Mouse (Mus musculus): ENCODE data around the gene Ahcyl2. TPM values are rescaled to one million over a fixed set of nuclear protein-coding genes. Genes with fewer than 3 reads are reported as not detected.

The Ahcyl2 gene
- polyA plus RNA-seq, 1 experiment from 2014 or later = 19.4 TPM

DNA sequence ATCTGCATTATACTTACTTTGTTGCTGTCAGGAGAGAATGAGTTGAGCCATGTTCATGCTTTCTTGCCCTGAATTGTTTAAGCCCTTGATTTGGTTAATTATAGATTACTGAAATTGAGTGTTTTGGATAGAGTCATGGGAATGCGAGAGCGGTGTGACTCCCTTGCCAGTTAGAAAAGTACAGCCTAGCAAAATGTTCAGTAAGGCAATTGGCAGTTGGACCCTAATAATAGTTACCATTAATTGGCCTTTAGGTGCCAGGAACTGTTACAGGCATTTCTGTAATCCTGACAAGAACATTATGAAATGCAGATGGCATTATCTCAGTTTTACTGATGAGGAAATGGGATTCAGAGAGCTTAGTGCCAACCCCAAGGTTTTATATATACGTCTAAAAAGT is 4.4 kb downstream of the Ahcyl2 start:
- 87% methylated on average over 3 of the region's 3 CpGs for WGBS
- no peaks in the 10 kb centered on the region for H3K27me3 ChIP-seq (replicated peaks)
- H3K4me2 ChIP-seq = no peak overlapping the region
- H3K9ac ChIP-seq (replicated peaks) = no peak overlapping the region
- peaks cover 22% of the 10 kb centered on the region for H3K4me1 ChIP-seq
- no peaks in the 10 kb centered on the region for H3K36me3 ChIP-seq
- H3K27ac ChIP-seq (replicated peaks) = no peak overlapping the region
- H3K9me3 ChIP-seq (replicated peaks) = no peaks in the 10 kb centered on the region
- no peak for ATAC-seq (ENCODE audit: low FRiP score)
- H3K4me3 ChIP-seq (replicated peaks) = no peak overlapping the region

DNA sequence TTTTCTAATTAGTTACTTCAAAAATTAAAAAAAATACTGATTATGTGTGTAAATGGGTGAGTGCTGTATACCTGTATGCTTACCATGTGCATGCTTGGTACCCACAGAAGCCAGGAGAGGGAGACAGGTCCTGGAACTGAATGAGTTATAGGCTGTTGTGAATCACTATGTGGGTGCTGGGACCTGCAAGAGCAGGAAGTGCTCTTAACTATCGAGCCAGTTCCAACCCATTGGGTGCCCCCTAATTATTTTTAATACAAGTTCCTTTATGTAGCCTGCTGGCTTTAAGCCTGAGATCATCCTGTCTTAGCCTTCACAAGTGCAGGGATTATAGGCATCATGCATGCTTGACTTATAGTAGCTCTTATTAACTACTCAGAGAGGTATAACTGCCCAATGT is 6.3 kb downstream of the Ahcyl2 start:
- Histone ChIP-seq H3K4me3 (replicated peaks) (no peak overlapping the region), H3K9me3 (replicated peaks) (no peaks in the 10 kb centered on the region), H3K27me3 (replicated peaks) (no peaks in the 10 kb centered on the region), H3K27ac (replicated peaks) (no peak overlapping the region), H3K4me1 (peaks cover 19% of the 10 kb centered on the region), H3K4me2 (no peak overlapping the region), H3K9ac (replicated peaks) (no peak overlapping the region), H3K36me3 (no peaks in the 10 kb centered on the region)
- WGBS = 91% methylated on average over 1 of the region's 1 CpGs
- no peak for ATAC-seq (ENCODE audit: low FRiP score)

DNA sequence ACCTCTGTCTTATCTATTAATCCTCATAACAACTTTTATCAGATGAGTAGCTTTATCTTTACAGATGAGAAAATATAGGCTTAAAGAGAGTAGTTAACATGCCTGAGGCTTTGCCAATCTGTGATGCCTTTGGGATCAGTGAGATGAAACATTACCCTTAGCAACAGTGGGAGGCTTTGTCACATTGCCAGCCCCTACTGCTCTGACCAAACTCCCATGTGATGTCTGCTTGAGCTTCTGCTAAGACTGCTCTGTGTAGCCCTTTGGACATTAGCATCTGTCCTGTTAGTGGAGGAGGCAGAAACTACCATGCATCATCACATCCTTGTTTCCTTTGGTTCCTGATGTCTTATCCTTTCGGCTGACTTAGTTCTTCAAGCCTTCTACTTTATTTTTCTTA is 7.8 kb downstream of the Ahcyl2 start:
- ATAC-seq (ENCODE audit: low FRiP score) = no peak
- Histone ChIP-seq H3K9me3 (replicated peaks) (no peaks in the 10 kb centered on the region), H3K4me3 (replicated peaks) (no peak overlapping the region), H3K4me2 (no peak overlapping the region), H3K27me3 (replicated peaks) (no peaks in the 10 kb centered on the region), H3K4me1 (peaks cover 9% of the 10 kb centered on the region), H3K36me3 (no peaks in the 10 kb centered on the region), H3K27ac (replicated peaks) (no peak overlapping the region), H3K9ac (replicated peaks) (no peak overlapping the region)
- WGBS = 93% methylated on average over 1 of the region's 1 CpGs

DNA sequence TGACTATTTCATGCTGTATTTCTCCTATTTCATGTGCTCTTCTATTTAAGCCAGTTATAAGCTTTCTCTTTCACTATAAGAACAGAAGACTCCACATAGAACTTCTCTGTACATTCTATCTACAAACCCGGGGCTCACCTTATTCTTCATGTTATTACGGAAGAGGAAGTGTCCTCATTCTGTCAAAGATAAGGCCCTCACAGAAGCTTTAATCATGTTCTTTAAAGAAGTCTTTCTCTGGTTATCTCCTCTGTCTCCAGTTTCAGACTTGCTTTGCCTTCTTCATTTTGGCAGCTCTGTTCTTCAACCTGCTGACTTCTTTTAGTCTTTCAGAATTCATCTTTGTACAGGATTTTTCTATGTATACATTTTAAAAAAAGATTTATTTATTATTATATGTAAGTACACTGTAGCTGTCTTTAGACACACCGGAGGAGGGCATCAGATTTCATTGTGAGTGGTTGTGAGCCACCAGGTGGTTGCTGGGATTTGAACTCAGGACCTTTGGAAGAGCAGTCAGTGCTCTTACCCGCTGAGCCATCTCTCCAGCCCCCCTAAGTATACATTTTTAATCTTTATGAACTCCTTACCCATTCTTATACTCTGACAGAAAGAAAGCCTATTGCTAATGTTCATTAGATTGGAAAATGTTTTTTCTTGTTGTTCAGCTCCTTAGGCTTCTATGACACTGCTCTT is 8.9 kb downstream of the Ahcyl2 start:
- ATAC-seq (ENCODE audit: low FRiP score) = no peak
- 89% methylated on average over 4 of the region's 4 CpGs for WGBS
- no peaks in the 10 kb centered on the region for H3K9me3 ChIP-seq (replicated peaks)
- no peak overlapping the region for H3K4me2 ChIP-seq
- H3K4me3 ChIP-seq (replicated peaks) = no peak overlapping the region
- no peak overlapping the region for H3K27ac ChIP-seq (replicated peaks)
- no peaks in the 10 kb centered on the region for H3K36me3 ChIP-seq
- H3K9ac ChIP-seq (replicated peaks) = no peak overlapping the region
- peaks cover 4% of the 10 kb centered on the region; the same call in 1 of the 2 replicates for H3K4me1 ChIP-seq
- H3K27me3 ChIP-seq (replicated peaks) = no peaks in the 10 kb centered on the region

DNA sequence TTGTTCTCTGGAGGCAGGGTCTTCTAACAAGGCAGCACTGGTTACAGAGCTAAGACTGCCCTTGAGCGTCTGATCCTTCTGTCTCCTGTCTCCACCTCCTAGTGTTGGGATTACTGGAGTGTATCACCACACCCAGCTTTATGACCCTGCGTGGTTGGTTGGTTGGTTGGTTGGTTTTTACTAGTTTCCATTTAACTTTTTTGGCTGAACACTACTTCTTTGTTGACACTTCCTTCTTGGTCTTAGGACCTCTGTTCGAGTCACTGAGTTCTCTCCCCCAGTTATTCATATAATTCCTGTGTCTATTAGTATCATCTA is 9.4 kb downstream of the Ahcyl2 start:
- Histone ChIP-seq H3K27me3 (replicated peaks) (no peaks in the 10 kb centered on the region), H3K27ac (replicated peaks) (no peak overlapping the region), H3K9ac (replicated peaks) (no peak overlapping the region), H3K4me2 (no peak overlapping the region), H3K4me3 (replicated peaks) (no peak overlapping the region), H3K4me1 (peaks cover 4% of the 10 kb centered on the region; the same call in 1 of the 2 replicates), H3K36me3 (no peaks in the 10 kb centered on the region), H3K9me3 (replicated peaks) (no peaks in the 10 kb centered on the region)
- ATAC-seq (ENCODE audit: low FRiP score) = no peak
- 83% methylated on average over 3 of the region's 3 CpGs for WGBS

DNA sequence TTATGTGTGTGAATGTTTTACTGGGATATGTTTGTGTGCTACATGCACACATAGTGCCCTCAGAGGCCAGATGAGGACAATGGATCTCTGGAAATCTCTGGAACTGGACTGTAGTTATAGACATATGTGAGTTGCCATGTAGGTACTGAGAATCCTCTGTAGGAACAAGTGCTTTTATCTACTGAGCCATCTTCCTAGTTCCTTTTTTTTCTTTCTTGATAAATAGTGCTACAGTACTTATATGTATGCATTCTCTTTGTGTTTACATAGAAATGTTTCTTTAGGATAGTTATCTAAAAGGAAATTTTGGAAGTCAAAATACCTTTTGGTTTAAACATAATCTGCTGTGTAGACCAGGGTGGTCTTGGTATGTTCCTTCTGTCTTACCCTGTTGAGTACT is 12.3 kb downstream of the Ahcyl2 start:
- Histone ChIP-seq H3K4me3 (replicated peaks) (no peak overlapping the region), H3K4me1 (peaks cover 4% of the 10 kb centered on the region; the same call in 1 of the 2 replicates), H3K27ac (replicated peaks) (no peak overlapping the region), H3K36me3 (no peaks in the 10 kb centered on the region), H3K9me3 (replicated peaks) (no peaks in the 10 kb centered on the region), H3K27me3 (replicated peaks) (no peaks in the 10 kb centered on the region), H3K4me2 (no peak overlapping the region), H3K9ac (replicated peaks) (no peak overlapping the region)
- ATAC-seq (ENCODE audit: low FRiP score) = no peak

DNA sequence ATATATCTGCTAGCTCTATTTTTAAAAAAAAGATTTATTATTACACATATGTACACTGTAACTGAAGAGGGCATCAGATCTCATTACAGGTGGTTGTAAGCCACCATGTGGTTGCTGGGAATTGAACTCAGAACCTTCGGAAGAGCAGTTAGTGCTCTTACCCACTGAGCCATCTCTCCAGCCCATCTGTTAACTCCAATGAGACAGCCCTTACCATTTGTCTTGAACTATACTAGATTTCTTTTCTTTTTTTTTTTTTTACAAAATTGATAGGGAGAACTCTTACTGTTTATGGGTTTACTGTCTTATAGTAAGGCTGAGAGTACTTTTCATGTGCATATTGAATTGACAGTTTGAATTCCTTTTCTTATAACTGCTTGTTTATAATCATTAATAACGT is 12.8 kb downstream of the Ahcyl2 start:
- H3K4me3 ChIP-seq (replicated peaks) = no peak overlapping the region
- no peak overlapping the region for H3K9ac ChIP-seq (replicated peaks)
- peaks cover 3% of the 10 kb centered on the region; the same call in 1 of the 2 replicates for H3K4me1 ChIP-seq
- ATAC-seq (ENCODE audit: low FRiP score) = no peak
- no peak overlapping the region for H3K4me2 ChIP-seq
- no peaks in the 10 kb centered on the region for H3K36me3 ChIP-seq
- H3K27ac ChIP-seq (replicated peaks) = no peak overlapping the region
- no peaks in the 10 kb centered on the region for H3K27me3 ChIP-seq (replicated peaks)
- 96% methylated on average over 2 of the region's 2 CpGs for WGBS
- H3K9me3 ChIP-seq (replicated peaks) = no peaks in the 10 kb centered on the region

DNA sequence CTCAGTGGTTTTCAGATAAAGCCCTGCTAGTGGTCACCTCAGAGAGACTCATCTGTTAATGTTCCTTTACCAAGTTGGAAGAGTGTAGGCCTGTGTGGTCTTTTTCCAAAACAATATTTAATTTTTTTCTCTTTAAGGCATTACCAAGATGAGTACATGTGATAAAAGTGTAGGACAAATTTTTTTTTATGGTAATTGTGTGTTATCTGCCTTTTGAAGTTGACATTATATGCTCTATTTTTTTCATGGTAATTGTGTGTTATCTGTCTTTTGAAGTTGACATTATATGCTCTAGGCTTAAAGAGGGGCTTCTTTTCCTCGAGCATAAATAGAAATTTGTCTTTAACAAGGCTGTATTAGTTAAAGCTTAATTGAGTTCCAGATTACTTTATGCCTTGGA is 14.4 kb downstream of the Ahcyl2 start:
- H3K27me3 ChIP-seq (replicated peaks) = no peaks in the 10 kb centered on the region
- H3K27ac ChIP-seq (replicated peaks) = no peak overlapping the region
- H3K4me2 ChIP-seq = no peak overlapping the region
- 78% methylated on average over 1 of the region's 1 CpGs for WGBS
- ATAC-seq (ENCODE audit: low FRiP score) = no peak
- no peaks in the 10 kb centered on the region for H3K4me1 ChIP-seq
- H3K36me3 ChIP-seq = no peaks in the 10 kb centered on the region
- H3K9me3 ChIP-seq (replicated peaks) = no peaks in the 10 kb centered on the region
- H3K9ac ChIP-seq (replicated peaks) = no peak overlapping the region
- H3K4me3 ChIP-seq (replicated peaks) = no peak overlapping the region

DNA sequence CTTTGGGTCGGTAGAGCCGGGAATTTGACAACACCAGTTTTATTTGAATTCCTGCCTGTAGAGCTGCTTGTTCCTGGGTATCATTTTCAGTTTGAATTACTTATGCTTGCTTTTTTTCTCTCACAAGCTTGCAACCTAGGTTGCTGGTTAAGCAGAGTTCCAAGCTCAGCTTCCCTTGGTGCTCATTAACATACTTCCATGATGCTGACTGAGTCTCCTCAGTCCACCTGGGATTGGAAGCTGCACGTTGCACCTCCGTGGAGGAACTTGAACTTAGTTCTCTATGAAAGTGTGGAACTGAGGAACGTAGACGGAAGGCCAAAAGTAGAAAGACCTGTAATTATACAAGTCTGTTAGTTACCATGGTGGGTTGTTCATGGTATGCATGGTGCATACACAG is 16.1 kb downstream of the Ahcyl2 start:
- WGBS = 85% methylated on average over 6 of the region's 6 CpGs
- no peaks in the 10 kb centered on the region for H3K9me3 ChIP-seq (replicated peaks)
- ATAC-seq (ENCODE audit: low FRiP score) = no peak

DNA sequence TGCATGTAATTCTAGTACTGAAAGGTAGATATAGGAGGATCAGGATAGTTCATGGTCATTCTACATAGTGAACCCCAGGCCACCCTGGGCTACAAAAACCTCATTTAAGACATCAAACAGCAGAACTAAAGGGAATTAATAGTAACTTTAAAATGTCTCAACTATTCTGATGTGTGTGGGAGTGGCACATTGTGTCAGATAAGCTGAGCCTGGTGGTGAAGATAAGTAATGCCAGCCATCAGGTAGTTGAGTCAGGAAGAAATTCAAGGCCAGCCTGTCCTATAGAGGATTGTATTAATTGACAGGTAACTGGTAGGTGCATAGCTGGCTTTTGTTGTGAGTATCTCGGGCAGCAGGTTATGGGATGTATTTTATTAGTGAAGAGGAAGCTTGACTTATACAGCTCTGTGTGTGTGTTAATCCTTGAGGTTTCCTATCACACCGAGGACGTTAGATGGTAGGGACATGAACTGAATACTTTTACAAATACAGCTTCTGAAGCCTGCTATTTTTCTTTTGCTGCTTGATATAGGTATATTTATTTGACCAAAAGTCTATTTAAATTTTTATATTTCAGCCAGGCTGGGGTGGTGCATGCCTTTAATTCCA is 16.7 kb downstream of the Ahcyl2 start:
- WGBS = 88% methylated on average over 3 of the region's 3 CpGs
- Histone ChIP-seq H3K4me1 (peaks cover 5% of the 10 kb centered on the region; the same call in 1 of the 2 replicates), H3K27me3 (replicated peaks) (no peaks in the 10 kb centered on the region), H3K9me3 (replicated peaks) (no peaks in the 10 kb centered on the region), H3K4me3 (replicated peaks) (no peak overlapping the region), H3K4me2 (no peak overlapping the region), H3K27ac (replicated peaks) (no peak overlapping the region), H3K9ac (replicated peaks) (no peak overlapping the region), H3K36me3 (no peaks in the 10 kb centered on the region)
- ATAC-seq (ENCODE audit: low FRiP score) = no peak

More for the DNA sequence above, 16.1 kb downstream of the Ahcyl2 start:
- Histone ChIP-seq H3K4me3 (replicated peaks) (no peak overlapping the region), H3K27ac (replicated peaks) (no peak overlapping the region), H3K4me1 (peaks cover 3% of the 10 kb centered on the region; the same call in 1 of the 2 replicates), H3K36me3 (no peaks in the 10 kb centered on the region), H3K27me3 (replicated peaks) (no peaks in the 10 kb centered on the region), H3K9ac (replicated peaks) (no peak overlapping the region), H3K4me2 (no peak overlapping the region)

DNA sequence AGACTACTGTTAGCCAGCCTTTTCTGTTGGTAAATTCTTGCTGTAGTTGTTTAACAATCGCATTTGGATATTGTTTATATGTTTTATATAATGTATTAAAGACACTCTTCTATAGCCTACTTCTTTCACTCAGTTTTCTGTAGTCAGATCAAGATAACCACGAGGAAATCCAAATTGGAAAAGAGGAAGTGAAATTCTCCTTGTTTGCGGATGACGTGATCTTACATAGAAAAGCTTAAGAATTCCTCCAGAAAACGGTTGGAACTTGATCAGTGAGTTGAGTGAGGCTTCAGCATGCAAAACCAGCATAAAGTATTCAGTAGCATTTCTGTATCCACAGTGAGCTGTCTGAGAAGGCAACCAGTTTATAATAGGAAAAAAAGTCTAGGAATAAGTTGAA is 17.9 kb downstream of the Ahcyl2 start:
- H3K4me2 ChIP-seq = no peak overlapping the region
- H3K9me3 ChIP-seq (replicated peaks) = no peaks in the 10 kb centered on the region
- WGBS = 93% methylated on average over 5 of the region's 5 CpGs
- H3K27ac ChIP-seq (replicated peaks) = no peak overlapping the region
- H3K36me3 ChIP-seq = no peaks in the 10 kb centered on the region
- H3K4me3 ChIP-seq (replicated peaks) = no peak overlapping the region
- ATAC-seq (ENCODE audit: low FRiP score) = no peak
- H3K27me3 ChIP-seq (replicated peaks) = no peaks in the 10 kb centered on the region
- H3K9ac ChIP-seq (replicated peaks) = no peak overlapping the region
- peaks cover 5% of the 10 kb centered on the region; the same call in 1 of the 2 replicates for H3K4me1 ChIP-seq

DNA sequence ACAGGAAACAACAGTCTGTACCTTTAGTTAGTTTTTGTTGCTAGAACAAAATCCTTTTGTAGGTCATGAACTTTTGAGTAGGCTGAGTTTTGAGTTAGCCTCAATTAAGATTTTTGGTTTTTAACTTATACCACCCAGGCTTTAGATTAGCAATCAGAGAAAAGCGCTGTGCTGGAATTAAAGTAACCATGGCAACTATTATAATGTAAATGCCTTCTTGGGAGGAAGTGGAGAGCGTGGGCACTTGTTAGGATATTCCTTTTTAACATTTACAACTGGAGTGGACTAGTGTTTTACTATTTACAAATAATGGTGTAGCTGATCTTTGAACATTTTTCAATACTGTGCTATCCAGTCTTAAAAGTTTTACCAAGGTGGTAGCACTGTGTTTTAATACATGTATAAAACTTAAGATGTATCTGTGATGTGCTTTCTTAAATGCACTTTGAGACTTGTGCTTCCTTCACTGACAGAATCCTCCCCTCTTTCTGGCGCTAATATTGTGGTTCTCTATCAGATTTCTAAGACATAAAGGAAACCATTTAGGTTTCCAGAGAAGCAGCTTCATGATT is 21.1 kb downstream of the Ahcyl2 start:
- no peak for ATAC-seq (ENCODE audit: low FRiP score)
- no peaks in the 10 kb centered on the region for H3K27me3 ChIP-seq (replicated peaks)
- peaks cover 5% of the 10 kb centered on the region; the same call in 1 of the 2 replicates for H3K4me1 ChIP-seq
- H3K36me3 ChIP-seq = no peaks in the 10 kb centered on the region
- 29% methylated on average over 3 of the region's 3 CpGs for WGBS
- H3K27ac ChIP-seq (replicated peaks) = no peak overlapping the region
- H3K9ac ChIP-seq (replicated peaks) = no peak overlapping the region
- no peak overlapping the region for H3K4me2 ChIP-seq
- no peaks in the 10 kb centered on the region for H3K9me3 ChIP-seq (replicated peaks)
- no peak overlapping the region for H3K4me3 ChIP-seq (replicated peaks)

All from neural tube, embryonic 15.5 days (tissue).